Mouse (Mus musculus): ENCODE results near the gene Ankrd13d. TPM values are rescaled to one million over a fixed set of nuclear protein-coding genes. Genes with fewer than 3 reads are reported as not detected.
"Not testable (repeated sequence)": the region's sequence is repeated elsewhere in the genome, so short reads cannot be mapped to it uniquely, and the experiment has no call there.

Gene Ankrd13d
- total RNA-seq, 2 experiments from 2014 or later = 63.4 to 70.7 TPM

DNA sequence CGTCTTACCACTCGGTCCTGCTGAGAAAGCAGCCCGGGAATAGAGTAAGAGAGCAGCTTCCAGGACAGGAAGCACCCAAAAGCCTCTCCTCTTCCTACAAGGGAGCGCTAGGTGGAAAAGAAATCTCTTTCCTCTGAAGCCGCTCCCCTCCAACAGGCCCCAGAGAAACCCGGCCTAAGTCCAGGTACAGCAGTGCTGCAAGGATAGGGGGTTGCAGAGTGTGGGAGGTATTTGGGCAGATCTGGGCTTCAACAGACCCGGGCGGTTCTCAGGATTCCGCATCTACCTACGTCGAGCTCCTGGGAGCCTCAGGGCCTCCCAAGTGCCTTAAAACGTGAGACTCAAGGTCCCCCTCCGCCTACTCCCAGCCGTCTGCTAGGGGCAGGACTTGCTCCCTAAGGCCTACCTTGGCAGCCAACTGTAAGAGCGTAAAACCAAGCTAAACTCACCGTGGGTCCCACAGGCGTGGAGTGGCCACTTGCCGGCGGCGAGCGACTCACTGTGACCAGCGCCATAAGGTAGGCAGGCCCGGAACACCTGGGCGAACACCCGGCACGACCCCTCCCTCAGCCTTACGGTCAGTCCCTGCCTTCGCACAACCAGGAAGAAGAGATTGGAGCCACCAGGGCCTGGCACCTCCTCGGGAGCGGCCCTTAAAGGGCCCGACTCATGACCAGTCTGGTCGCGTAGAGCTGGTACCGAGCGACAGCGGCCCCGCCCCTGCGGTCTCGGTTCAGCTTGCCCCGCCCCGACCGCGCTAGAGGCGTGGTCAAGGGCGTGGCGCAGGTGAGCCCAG lies 14.2 kb downstream of the Ankrd13d start, which contains the start of gene Ssh3:
Gene Ssh3, minus strand, starts transcription at position 615 of the 796 bp plus-strand sequence.
- peak; percentile 68 for DNase-seq (ENCODE audit: low spot score in 2 of 2)
- Histone ChIP-seq H3K27ac (peak within 1 kb of the TSS; percentile 84), H3K4me3 (peak within 1 kb of the TSS; percentile 64)
- TF ChIP-seq CTCF (conservative IDR thresholded peaks at IDR 0.05) = no peak

DNA sequence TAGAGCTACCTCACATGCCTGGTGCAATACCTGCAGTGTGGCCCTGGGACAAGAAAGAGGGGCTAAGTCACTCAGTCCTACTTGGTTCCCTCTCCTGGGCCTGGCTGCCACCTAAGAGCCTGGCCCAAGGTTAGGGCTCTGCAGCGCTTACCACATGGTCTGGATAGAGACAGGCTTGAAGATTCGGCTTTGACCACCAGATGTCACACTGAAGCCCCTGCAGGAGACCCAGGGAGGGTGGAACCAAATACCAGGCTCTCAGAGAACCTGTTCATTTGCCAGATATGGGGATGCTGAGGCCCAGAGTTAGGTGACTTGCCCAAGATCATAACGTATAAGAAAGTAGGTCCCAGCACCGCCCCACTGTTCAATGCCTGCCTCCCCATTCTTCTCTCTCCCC lies 17.0 kb downstream of the Ankrd13d start:
- peak; percentile 30 for TF ChIP-seq CTCF (conservative IDR thresholded peaks at IDR 0.05)
- no peak for DNase-seq (ENCODE audit: low spot score in 2 of 2)
- no peak overlapping the region for H3K4me3 ChIP-seq
- H3K27ac ChIP-seq = no peak overlapping the region

DNA sequence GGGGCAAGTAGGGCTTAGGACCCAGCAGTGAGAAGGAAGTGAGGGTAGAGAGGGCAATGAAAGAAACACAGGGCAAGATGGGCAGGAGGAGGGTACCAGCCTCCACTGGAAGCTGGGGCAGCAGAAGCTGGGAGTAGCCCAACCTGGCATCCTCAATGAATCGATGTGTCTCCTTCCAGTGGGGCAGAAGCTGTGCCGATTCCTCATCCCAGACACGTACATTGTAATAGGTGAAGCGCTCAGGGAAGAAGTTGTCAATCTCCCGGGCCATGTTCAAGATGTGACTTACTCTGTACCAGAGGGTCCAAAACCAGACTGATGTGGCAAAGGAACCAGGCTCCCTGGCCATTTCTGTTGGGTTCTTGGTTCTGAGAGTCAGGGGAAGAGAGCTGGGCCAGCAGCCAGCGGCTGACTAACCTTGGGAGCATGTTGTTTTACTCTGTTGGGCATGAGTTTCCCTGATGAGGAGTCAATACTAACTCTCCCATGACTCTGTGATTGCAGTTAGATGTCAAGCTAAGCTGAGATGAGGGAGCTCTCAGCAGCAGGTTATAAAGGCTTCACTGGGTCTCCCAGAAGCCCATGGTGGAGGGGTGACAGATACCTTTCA lies 18.7 kb downstream of the Ankrd13d start:
- no peak for DNase-seq (ENCODE audit: low spot score in 2 of 2)
- no peak for TF ChIP-seq CTCF (conservative IDR thresholded peaks at IDR 0.05)
- no peak overlapping the region for H3K27ac ChIP-seq
- no peak overlapping the region for H3K4me3 ChIP-seq

DNA sequence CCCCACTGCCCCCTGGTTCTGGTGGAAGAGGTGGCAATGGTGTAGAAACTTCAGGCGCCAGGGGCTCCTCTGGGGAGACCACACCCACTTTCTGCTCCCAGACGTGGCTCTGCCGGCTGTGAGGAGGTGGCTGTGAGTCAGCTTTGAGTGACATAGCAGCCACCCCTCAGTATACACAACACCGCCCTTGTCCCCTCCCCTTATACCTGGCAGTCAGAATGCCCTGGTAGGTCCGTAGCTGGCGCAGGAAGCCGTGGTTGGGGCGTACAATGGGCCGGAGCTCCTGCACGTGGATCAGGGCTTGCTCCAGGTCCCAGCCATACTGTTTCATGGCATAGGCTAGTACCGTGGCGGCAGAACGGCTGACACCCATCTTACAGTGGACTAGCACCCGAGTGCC lies 19.2 kb downstream of the Ankrd13d start:
- no peak for TF ChIP-seq CTCF (conservative IDR thresholded peaks at IDR 0.05)
- DNase-seq (ENCODE audit: low spot score in 2 of 2) = no peak
- Histone ChIP-seq H3K4me3 (no peak overlapping the region), H3K27ac (no peak overlapping the region)

DNA sequence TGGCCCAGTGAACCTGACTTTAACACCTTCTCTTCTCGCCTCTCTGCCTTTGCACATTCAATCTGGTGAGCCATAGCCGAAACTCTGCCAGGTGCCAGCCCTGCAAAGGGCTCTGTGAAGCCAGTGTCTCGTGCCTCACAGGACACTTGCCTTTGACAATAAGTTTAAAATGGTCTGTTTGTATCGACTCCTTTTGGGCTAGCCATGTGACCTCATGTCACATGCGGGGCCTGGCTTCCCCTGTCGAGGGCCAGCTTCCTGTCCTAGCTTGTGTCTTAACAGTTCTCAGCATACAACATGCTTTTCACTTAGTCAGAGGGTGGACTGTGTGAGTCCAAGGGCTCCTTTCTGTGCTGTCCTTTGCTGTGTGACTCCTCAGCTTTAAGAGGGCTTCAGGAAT lies 20.2 kb downstream of the Ankrd13d start:
- no peak overlapping the region for H3K4me3 ChIP-seq
- DNase-seq (ENCODE audit: low spot score in 2 of 2) = no peak
- no peak overlapping the region for H3K27ac ChIP-seq
- TF ChIP-seq CTCF (conservative IDR thresholded peaks at IDR 0.05) = no peak

DNA sequence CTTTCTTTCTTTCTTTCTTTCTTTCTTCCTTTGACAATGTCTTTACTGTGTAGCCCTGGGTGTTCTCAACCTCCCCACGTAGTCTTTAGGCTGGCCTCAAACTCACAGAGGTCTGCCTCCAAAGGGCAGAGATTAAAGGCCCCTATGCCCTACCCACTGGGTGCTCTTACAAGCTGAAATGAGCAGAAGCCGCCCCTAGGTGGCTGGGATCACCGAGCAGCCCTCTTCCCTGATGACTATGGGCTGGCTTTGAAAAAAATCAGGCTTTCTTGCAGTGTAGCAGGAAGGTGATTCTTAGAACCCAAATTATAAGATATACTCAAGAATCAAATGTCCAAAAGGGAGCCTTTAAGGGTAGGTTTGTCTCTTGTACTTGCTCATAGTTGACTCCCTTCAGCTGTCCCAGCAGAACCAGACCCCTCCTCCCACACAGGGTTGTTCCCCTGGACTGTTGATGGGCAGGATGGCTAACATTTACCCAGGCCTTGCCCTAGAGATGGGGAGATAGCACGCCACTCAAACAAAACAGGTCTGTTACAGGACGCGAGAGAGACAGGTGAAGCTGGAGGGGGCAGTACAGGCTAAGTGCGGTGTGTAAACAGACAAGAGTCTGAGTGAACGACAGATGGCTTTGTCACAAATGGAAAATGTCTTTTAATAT lies 21.8 kb downstream of the Ankrd13d start:
- DNase-seq (ENCODE audit: low spot score in 2 of 2) = no peak
- peak; percentile 57 for TF ChIP-seq CTCF (conservative IDR thresholded peaks at IDR 0.05)
- Histone ChIP-seq H3K4me3 (no peak overlapping the region), H3K27ac (no peak overlapping the region)

DNA sequence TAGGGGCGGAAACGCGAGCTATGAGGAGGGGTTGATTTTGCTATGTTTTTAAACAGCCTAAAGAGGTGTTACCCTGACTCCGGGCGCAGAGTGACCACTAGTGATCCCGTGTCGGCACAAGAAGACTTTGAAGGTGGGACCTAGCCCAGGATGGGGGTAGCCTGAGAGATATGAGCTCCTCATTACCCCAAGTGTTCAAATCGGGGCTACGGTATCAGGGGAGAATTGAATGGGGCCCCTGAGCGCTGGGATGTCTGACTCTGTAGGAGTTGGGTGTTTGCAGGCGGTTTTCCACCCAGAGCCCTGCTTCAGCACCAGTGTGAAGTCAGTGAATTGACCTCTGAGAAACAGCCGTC lies 25.1 kb downstream of the Ankrd13d start:
- peak overlapping the region; percentile 87 for H3K27ac ChIP-seq
- TF ChIP-seq CTCF (conservative IDR thresholded peaks at IDR 0.05) = no peak
- peak overlapping the region; percentile 91 for H3K4me3 ChIP-seq
- no peak for DNase-seq (ENCODE audit: low spot score in 2 of 2)

DNA sequence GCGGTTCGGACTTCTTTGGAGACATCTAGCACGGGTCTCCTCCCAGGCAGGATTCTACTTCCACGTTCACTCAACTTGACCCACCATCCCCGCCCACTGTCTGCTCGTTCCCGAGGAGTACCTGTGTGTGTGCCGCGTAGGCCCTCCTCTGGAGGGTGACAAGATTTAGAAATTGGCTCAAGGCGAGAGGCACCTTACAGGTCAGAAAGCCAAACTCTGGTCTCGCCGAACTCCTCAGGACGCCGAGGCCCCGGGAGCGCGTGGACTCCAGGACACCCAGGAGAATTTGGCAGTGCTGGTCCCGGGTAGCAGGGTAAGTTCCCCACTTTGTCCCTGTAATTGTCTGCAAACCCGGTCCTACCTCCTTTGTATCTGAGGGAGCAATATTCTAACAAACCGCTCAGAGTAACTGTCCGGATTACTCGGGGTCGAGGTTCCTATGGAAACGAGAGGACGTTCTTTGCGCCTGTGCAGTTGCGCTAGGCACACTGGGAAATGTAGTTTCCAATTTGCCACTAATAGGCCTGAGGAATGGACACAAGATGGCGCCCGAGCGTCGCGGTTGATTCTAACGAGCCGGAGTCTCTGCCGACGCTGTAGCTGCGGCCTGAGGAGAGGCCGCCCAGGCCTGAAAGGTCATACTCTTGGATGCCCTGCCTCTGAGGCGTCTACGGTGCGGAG lies 25.6 kb downstream of the Ankrd13d start:
- TF ChIP-seq CTCF (conservative IDR thresholded peaks at IDR 0.05) = peak; percentile 93
- peak overlapping the region; percentile 91 for H3K4me3 ChIP-seq
- peak; percentile 91 to 93 for DNase-seq (ENCODE audit: low spot score in 2 of 2)
- peak overlapping the region; percentile 87 for H3K27ac ChIP-seq

DNA sequence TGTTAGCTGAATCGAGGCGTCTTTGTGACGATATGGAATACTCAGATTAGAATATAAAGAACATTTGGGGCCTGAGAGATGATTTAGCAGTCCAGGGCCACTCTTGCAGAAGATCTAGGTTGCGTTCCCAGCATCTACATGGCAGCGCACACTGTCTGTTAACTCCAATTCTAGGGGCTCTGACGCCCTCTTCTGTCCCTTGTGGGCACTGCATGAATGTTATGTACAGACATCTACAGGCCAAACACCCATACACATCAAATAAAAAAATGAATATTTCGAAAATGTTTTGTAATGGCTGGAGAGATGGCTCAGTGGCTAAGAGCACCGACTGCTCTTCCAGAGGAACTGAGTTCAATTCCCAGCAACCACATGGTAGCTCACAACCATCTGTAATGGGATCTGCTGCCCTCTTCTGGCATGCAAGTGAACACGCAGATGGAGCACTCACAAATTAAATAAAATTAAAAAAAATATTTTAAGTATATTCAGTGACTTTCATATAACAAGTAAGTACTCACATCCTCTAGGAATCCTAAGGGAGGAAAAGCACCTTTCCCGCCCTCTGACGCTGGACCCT lies 27.3 kb downstream of the Ankrd13d start:
- no peak for DNase-seq (ENCODE audit: low spot score in 2 of 2)
- H3K4me3 ChIP-seq = no peak overlapping the region
- peak; percentile 70 for TF ChIP-seq CTCF (conservative IDR thresholded peaks at IDR 0.05)

DNA sequence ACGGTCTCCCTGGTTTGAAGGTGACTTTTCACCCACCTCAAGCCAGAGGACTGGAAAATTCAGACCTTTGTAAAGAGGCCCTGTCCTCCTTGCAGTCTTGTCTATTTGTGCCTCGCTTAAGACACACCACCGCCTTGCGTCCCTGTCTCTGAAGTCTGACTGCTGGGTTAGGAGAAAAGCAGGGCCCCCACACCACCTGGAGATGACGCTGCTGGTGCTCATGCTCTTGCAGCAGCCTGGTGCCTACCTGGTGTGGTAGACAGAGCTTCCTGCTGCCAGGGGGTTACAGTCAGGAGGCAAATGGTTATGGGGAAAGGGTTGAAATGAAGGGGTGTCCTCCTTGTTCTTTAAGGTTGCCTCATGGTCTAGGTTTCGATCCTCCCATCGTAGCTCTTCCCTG lies 28.7 kb downstream of the Ankrd13d start:
- no peak for DNase-seq (ENCODE audit: low spot score in 2 of 2)
- no peak overlapping the region for H3K27ac ChIP-seq

More for the DNA sequence above, 27.3 kb downstream of the Ankrd13d start:
- no peak overlapping the region for H3K27ac ChIP-seq

DNA sequence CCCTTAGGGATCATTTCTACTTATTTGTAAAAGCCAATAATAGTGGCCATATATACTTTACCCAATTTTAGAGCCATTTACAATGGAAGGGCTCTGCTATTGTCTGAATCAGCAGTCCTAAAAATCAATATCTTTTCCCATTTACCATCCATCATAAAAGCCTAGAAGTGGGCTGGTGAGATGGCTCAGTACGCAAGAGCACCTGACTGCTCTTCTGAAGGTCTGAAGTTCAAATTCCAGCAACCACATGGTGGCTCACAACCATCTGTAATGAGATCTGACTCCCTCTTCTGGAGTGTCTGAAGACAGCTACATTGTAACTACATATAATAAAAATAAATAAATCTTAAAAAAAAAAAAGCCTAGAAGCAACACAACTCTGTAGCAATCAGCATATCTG lies 34.3 kb downstream of the Ankrd13d start:
- H3K4me3 ChIP-seq; H3K27ac ChIP-seq; DNase-seq (ENCODE audit: low spot score in 2 of 2): not testable (repeated sequence)

More for the DNA sequence above, 28.7 kb downstream of the Ankrd13d start:
- TF ChIP-seq CTCF (conservative IDR thresholded peaks at IDR 0.05) = no peak
- no peak overlapping the region for H3K4me3 ChIP-seq

DNA sequence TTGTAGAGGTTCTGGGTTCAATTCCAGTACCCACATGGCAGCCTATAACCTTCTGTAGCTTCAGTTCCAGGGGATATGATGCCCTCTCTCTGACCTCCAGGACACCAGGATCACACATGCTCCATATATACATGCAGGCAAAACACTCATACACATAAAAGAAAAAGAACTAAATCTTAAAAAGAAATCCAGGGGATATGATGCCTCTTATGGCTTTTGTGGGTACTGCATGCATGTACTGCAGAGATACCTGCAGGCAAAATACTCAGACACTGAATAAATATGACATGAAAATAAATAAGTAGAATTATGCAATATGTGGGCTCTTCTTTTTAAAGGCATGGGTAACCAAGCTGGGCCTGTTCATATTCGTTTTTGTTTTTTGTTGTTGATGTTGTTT lies 35.9 kb downstream of the Ankrd13d start:
- DNase-seq (ENCODE audit: low spot score in 2 of 2) = no peak
- Histone ChIP-seq H3K27ac (no peak overlapping the region), H3K4me3 (no peak overlapping the region)
- TF ChIP-seq CTCF (conservative IDR thresholded peaks at IDR 0.05) = peak; percentile 66

DNA sequence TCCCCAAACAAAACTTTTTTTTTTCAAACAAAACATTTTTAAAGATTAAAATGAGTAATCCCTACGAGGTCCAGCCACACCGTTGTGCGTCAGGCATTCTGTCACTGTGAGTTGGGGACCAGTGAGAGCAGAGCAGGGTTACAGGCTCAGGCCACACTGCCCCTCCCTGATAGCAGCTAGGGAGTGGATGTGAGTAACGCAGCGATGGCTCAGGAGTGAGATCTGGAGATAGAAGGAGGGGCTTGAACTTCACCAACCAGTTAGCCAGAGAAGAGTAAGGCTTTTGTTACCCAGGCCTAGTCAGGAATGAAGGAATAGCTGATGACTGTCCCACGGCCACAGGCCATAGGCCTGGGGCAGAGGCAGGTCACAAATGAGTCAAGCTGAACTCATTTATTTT lies 38.2 kb downstream of the Ankrd13d start:
- no peak overlapping the region for H3K4me3 ChIP-seq
- no peak for DNase-seq (ENCODE audit: low spot score in 2 of 2)
- no peak overlapping the region for H3K27ac ChIP-seq
- TF ChIP-seq CTCF (conservative IDR thresholded peaks at IDR 0.05) = no peak

Data from layer of hippocampus, adult 2 months (tissue).